Mouse (Mus musculus) stomach, embryonic 14.5 days (tissue): ENCODE measurements around the gene App. TPM values are rescaled to one million over a fixed set of nuclear protein-coding genes. Genes with fewer than 3 reads are reported as not detected.

Experiments used
- ATAC-seq: fragments of 200-750 bp; cut with Nextera tagmentation; 2 replicates; pipeline ENCODE4 v1.8.0; 2017; ENCODE audit warnings: low read depth, moderate TSS enrichment; ENCODE audit not compliant: insufficient number of reproducible peaks, insufficient read depth, low FRiP score
- H3K27ac ChIP-seq: fragments of 300-500 bp; sonication (generic); 2 replicates; pipeline ENCODE4 v1.5.1; 2014; ENCODE audit warnings: mild to moderate bottlenecking, low read length, moderate library complexity, mixed read lengths
- H3K27me3 ChIP-seq: fragments of 300-500 bp; sonication (generic); 2 replicates; pipeline ENCODE4 v1.6.1; 2014; ENCODE audit warnings: low read length, control low read depth, mixed read lengths; ENCODE audit not compliant: control insufficient read depth, insufficient read depth
- H3K36me3 ChIP-seq: fragments of 300-500 bp; sonication (generic); 2 replicates; pipeline ENCODE4 v1.6.1; 2014; ENCODE audit warnings: mild to moderate bottlenecking, control low read depth, low read length, moderate library complexity, mixed read lengths; ENCODE audit not compliant: control insufficient read depth, insufficient read depth
- H3K4me1 ChIP-seq: fragments of 300-500 bp; sonication (generic); 2 replicates; pipeline ENCODE4 v1.6.1; 2014; ENCODE audit warnings: low read length, control low read depth, mixed read lengths; ENCODE audit not compliant: control insufficient read depth, insufficient read depth
- H3K4me2 ChIP-seq: fragments of 300-500 bp; sonication (generic); replicated peaks from 2 replicates; pipeline ENCODE4 v1.6.1; 2014; ENCODE audit warnings: low read depth, low read length, control low read depth
- H3K4me3 ChIP-seq: fragments of 300-500 bp; sonication (generic); 2 replicates; pipeline ENCODE4 v1.5.1; 2014; ENCODE audit warnings: low read depth, low read length, control low read depth
- H3K9ac ChIP-seq: fragments of 300-500 bp; sonication (generic); replicated peaks from 2 replicates; pipeline ENCODE4 v1.6.1; 2014; ENCODE audit warnings: low read depth, mild to moderate bottlenecking, control low read depth, low read length, moderate library complexity, mixed read lengths
- H3K9me3 ChIP-seq: fragments of 300-500 bp; sonication (generic); 2 replicates; pipeline ENCODE4 v1.6.1; 2016; ENCODE audit warnings: low read depth, low read length, control low read depth; ENCODE audit not compliant: control insufficient read depth
- WGBS: fragments of 180-500 bp; shearing (Covaris S2); extraction: QIAGEN DNeasy Blood & Tissue Kit; methylation state at CpG from one replicate; pipeline ENCODE4 v1.1.7; 2014; 5-methylcytosine and 5-hydroxymethylcytosine counted together
- polyA plus RNA-seq: library from polyadenylated mRNA; unstranded; fragments of >200 nt; fragmentation: Nextera tagmentation; extraction: Ambion mirVana; gene quantifications from 2 replicates; pipeline ENCODE4 v1.2.1, GENCODE M21; 2014

App gene
- polyA plus RNA-seq, 1 experiment from 2014 or later: 160 TPM

GRCm38 (mm10) chr16:85038731-85039130, 134.8 kb downstream of the App start:
- 91% methylated on average over 8 of the region's 8 CpGs for WGBS
- H3K4me1 ChIP-seq: no peaks in the 10 kb centered on the region
- no peak overlapping the region for H3K27ac ChIP-seq
- H3K4me2 ChIP-seq: no peak overlapping the region
- H3K36me3 ChIP-seq: no peaks in the 10 kb centered on the region; the same call in 1 of the 2 replicates
- H3K9ac ChIP-seq: no peak overlapping the region
- H3K27me3 ChIP-seq: no peaks in the 10 kb centered on the region
- no peaks in the 10 kb centered on the region for H3K9me3 ChIP-seq
- no peak overlapping the region for H3K4me3 ChIP-seq
- ATAC-seq: no peak

DNA sequence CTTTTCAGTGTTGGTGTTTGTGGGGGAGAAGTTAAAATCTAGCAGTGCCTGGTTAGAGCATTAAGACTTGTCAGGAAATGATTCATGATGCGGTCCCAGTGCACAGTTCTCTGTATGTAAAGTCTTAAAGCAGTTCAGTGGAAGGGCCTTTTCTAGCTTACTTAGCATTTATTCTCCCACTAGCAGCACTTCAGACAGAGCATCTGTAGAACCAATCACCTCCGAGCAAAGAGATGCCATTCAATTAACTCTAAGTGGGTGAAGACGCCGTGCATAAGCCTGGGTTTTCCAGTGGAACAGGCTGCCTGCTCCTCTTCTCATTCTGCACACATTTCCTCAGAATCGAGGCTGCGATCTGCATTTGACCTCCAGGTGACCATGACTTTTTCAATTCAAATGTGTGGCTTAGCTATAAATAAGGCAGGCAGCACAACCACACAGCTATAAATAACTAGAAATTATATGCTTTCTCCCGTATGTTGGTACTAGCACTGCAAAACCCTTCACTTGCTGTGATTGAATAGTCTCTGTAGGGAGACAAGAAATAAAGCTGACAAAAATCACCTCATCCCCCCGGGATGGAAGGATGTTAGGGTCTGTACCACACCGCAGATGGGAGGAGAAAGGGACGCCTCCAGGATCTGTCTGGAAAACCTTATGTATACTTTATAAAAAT, 135.5 kb downstream of the App start:
- Histone ChIP-seq H3K9ac (no peak overlapping the region), H3K4me2 (no peak overlapping the region), H3K4me1 (no peaks in the 10 kb centered on the region), H3K27ac (no peak overlapping the region), H3K9me3 (no peaks in the 10 kb centered on the region), H3K27me3 (no peaks in the 10 kb centered on the region), H3K36me3 (no peaks in the 10 kb centered on the region; the same call in 1 of the 2 replicates), H3K4me3 (no peak overlapping the region)
- WGBS: 64% methylated on average over 10 of the region's 10 CpGs
- no peak for ATAC-seq

GRCm38 (mm10) chr16:85035815-85036214, 137.8 kb downstream of the App start:
- Histone ChIP-seq H3K4me3 (no peak overlapping the region), H3K27me3 (no peaks in the 10 kb centered on the region), H3K27ac (no peak overlapping the region), H3K9me3 (no peaks in the 10 kb centered on the region), H3K4me2 (no peak overlapping the region), H3K4me1 (no peaks in the 10 kb centered on the region), H3K36me3 (peaks cover 5% of the 10 kb centered on the region; the same call in 1 of the 2 replicates), H3K9ac (no peak overlapping the region)
- ATAC-seq: no peak
- WGBS: 87% methylated on average over 5 of the region's 5 CpGs

- no peak overlapping the region for H3K4me2 ChIP-seq
- ATAC-seq: peak; percentile 82
- peaks cover 13% of the 10 kb centered on the region for H3K36me3 ChIP-seq
- 72% methylated on average over 5 of the region's 5 CpGs for WGBS
- no peak overlapping the region for H3K4me3 ChIP-seq
- H3K9ac ChIP-seq: no peak overlapping the region
- no peaks in the 10 kb centered on the region for H3K4me1 ChIP-seq
- no peaks in the 10 kb centered on the region for H3K9me3 ChIP-seq
- H3K27ac ChIP-seq: no peak overlapping the region
- H3K27me3 ChIP-seq: no peaks in the 10 kb centered on the region
Observed at GRCm38 (mm10) chr16:85033747-85034146, 139.8 kb downstream of the App start.

- peaks cover 13% of the 10 kb centered on the region for H3K36me3 ChIP-seq
- H3K27ac ChIP-seq: no peak overlapping the region
- H3K9ac ChIP-seq: no peak overlapping the region
- H3K4me1 ChIP-seq: no peaks in the 10 kb centered on the region
- no peak overlapping the region for H3K4me3 ChIP-seq
- no peak overlapping the region for H3K4me2 ChIP-seq
- H3K9me3 ChIP-seq: no peaks in the 10 kb centered on the region
- WGBS: 92% methylated on average over 12 of the region's 12 CpGs
- ATAC-seq: no peak
- H3K27me3 ChIP-seq: no peaks in the 10 kb centered on the region
Observed at GRCm38 (mm10) chr16:85030810-85031209, 142.8 kb downstream of the App start.

GRCm38 (mm10) chr16:85028396-85028795, 145.2 kb downstream of the App start:
- peaks cover 22% of the 10 kb centered on the region for H3K36me3 ChIP-seq
- ATAC-seq: no peak
- no peaks in the 10 kb centered on the region for H3K4me1 ChIP-seq
- H3K27me3 ChIP-seq: no peaks in the 10 kb centered on the region
- H3K9ac ChIP-seq: no peak overlapping the region
- H3K4me3 ChIP-seq: no peak overlapping the region
- no peak overlapping the region for H3K4me2 ChIP-seq
- H3K27ac ChIP-seq: no peak overlapping the region
- 91% methylated on average over 4 of the region's 4 CpGs for WGBS
- no peaks in the 10 kb centered on the region; the same call in 1 of the 2 replicates for H3K9me3 ChIP-seq

- no peak for ATAC-seq
- Histone ChIP-seq H3K4me3 (no peak overlapping the region), H3K9ac (no peak overlapping the region), H3K27me3 (no peaks in the 10 kb centered on the region), H3K27ac (no peak overlapping the region), H3K4me1 (no peaks in the 10 kb centered on the region), H3K36me3 (peaks cover 9% of the 10 kb centered on the region), H3K4me2 (no peak overlapping the region), H3K9me3 (no peaks in the 10 kb centered on the region; the same call in 1 of the 2 replicates)
- WGBS: 96% methylated on average over 8 of the region's 8 CpGs
Observed at GRCm38 (mm10) chr16:85024706-85025105, 148.9 kb downstream of the App start.

GRCm38 (mm10) chr16:85023106-85023505, 150.5 kb downstream of the App start:
- no peak overlapping the region for H3K4me3 ChIP-seq
- H3K9me3 ChIP-seq: no peaks in the 10 kb centered on the region; the same call in 1 of the 2 replicates
- ATAC-seq: no peak
- H3K9ac ChIP-seq: no peak overlapping the region
- no peaks in the 10 kb centered on the region for H3K27me3 ChIP-seq
- no peak overlapping the region for H3K27ac ChIP-seq
- WGBS: 92% methylated on average over 3 of the region's 3 CpGs
- no peak overlapping the region for H3K4me2 ChIP-seq
- H3K4me1 ChIP-seq: no peaks in the 10 kb centered on the region
- peaks cover 9% of the 10 kb centered on the region for H3K36me3 ChIP-seq
